Mouse (Mus musculus) liver (tissue): ENCODE data around the gene Relch.
A peak's percentile ranks its signal among the peaks of the same experiment; 100 is the strongest.
"Not testable (repeated sequence)": the region's sequence is repeated elsewhere in the genome, so short reads cannot be mapped to it uniquely, and the experiment has no call there.

Experiments used
- DNase-seq: peaks from one replicate; pipeline ENCODE4 v3.0.0-alpha.2; 2020; ENCODE audit warnings: mixed read lengths

Gene Relch

GRCm38 (mm10) chr1:105746858-105747596, 83.4 kb downstream of the Relch start:
- no peak for DNase-seq

DNA sequence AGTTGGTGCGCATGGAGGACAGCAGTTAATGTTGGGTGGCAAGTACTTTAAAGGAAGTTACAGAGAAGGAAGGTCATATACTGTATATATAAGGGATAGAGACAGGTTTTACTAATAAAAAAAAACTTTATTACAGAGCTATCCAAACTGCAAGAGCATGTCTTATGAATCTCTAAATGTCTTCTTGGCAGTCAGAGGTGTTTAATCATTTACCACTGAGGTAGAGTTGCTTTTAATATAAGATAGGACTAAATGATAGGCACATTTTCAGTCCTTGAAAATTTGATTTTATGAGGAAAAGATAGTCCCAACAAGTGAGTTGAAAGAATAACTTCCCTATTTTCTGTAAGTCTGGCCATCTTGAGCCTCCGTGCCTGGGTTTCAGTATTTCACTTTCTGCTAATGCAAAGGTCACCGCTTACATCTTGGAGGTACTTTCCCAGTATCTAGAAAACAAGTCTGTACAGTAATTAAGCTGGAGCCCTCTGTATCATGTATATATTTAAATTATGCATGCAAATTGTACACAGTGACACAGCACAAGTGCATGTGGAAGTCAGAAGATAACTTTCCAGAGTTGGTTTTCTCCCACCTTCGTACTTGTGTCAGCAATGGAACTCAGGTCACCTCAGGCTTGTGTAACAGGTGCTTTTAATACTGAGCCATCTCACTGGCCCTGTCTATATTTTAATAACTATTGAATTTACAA, 84.6 kb downstream of the Relch start:
- DNase-seq = no peak

DNA sequence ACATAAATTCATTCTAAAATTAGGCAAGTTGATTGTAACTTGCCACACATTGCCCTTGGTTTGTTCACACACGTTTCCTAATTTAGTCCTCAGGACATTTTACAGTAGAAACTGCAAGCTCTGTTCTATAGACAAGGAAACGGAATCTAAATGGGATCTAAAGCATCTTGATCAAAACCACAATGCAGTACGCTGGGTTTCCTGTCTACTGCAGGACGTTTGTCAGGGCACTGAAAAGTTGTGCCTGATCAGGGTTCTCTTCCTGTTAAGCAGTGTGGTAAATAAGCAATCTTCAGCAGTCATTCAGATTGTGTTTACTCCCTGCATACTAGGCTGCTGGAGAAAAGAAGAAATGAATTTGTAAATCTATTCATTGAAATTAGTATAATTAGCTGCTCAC, 88.5 kb downstream of the Relch start:
- DNase-seq = no peak

GRCm38 (mm10) chr1:105752944-105753343, 89.3 kb downstream of the Relch start:
- no peak for DNase-seq

DNA sequence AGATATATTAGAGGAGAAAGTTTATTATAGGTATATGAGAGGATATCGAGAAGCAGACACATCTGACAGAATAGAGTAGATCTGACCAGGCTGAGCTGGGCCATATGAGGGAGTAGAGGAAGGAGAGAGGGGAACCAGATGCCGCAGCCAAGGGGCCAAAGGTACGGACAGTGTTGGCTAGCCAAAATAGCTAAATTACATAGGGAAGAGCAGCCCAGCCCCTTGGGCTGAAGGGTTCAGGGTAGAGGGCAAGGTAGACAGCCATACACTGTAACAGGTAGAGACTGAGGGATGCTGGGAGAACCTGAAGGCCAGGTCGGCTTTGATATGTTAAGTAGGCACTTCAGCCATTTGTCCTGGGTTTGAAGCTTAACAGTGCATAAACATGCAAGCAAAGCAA, 95.1 kb downstream of the Relch start:
- no peak for DNase-seq

DNA sequence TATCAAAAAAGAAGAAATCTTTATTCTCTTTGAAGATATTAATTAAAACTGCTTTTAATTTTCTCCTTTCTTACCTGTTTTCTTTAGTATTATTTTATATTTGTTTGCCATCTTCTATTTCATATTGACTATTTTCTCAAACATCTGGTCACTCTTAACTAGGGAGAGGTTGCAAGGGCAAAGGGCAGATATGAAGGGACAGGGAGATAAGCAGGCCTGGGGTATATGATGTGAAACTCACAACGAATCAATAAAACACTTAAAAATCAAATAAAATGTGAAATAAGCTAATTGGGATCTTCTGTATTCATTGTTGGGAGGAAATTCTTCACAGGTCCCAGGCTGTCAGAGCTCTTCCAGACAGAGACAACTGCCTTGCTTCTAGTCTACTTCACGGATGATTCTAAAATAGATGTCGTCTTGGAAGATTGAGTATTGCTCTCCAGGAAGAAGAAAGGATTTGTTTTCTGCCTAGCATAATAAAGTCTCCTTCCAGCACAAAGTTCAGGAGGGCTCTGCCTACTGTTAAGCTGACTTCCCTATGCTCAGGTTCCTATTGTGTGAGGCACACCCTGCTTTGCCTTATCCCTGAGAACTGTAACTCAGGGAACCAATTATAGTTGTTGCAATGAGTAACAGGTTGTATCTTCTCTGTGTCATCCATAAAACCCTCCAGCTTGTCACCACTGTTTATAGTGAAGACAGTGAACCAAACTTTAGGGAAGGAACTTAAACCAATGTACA, 95.9 kb downstream of the Relch start:
- DNase-seq = no peak

DNA sequence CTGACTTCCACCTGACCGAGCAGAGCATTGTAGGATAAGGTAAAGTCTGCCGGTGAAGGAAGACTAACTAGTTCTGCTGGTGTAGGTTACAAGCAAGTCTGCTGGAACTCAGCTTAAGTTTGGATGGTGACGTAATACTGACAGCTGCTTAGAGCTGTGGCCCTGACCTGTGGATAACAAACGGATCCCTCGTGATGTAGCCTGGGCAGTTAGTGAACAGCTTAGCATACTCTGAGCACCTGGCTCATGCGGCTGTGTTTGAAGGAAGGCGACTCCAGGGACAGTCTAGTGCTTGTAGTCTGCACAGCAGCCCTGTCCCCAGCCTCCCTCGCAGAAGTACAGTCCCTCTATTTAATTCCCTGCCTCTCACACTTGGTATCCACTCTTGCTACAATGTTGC, 101.9 kb downstream of the Relch start:
- DNase-seq = no peak

- not testable (repeated sequence) for DNase-seq
Measured at GRCm38 (mm10) chr1:105766099-105766498, 102.4 kb downstream of the Relch start.

- no peak for DNase-seq
Measured at GRCm38 (mm10) chr1:105768397-105768796, 104.7 kb downstream of the Relch start.

DNA sequence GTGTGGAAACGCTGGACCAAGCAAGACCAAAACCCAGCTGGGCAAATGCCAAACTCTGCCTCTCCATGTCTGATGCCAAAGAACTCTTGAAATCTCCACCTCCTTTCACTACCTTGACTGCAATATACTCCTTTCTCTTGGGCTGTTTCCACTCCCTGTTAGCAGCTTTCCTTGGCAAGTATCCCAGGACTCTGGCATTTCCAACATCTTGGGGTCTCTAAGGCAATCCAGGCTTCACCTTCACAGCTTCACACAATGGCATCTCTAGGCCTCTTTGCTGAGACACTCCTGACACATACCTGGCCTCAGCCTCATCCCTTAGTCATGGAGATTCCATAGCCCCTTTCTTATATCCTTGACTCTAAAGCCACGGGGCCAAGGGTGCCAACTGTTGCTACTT, 107.0 kb downstream of the Relch start:
- DNase-seq = no peak

DNA sequence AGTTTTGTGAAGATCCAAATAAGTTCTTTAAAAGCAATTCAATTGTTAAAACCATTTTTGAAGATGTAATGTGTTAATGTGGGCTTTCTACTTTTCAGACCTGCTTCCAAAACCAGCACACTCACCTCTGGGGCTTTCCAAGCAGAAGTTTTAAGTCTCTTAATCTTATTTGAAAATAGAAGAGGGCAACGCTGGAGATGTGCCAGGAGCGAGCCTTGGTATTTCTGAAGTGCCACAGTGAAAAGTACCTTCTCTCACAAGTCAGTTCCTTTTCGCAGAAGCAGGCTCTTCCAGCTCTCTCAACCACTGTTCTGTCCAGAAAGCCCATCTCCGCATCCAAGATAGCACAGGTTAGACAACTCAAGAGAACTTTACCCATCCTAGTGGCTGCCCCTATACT, 112.8 kb downstream of the Relch start:
- no peak for DNase-seq

- DNase-seq = no peak
Measured at GRCm38 (mm10) chr1:105780079-105780456, 116.4 kb downstream of the Relch start.

DNA sequence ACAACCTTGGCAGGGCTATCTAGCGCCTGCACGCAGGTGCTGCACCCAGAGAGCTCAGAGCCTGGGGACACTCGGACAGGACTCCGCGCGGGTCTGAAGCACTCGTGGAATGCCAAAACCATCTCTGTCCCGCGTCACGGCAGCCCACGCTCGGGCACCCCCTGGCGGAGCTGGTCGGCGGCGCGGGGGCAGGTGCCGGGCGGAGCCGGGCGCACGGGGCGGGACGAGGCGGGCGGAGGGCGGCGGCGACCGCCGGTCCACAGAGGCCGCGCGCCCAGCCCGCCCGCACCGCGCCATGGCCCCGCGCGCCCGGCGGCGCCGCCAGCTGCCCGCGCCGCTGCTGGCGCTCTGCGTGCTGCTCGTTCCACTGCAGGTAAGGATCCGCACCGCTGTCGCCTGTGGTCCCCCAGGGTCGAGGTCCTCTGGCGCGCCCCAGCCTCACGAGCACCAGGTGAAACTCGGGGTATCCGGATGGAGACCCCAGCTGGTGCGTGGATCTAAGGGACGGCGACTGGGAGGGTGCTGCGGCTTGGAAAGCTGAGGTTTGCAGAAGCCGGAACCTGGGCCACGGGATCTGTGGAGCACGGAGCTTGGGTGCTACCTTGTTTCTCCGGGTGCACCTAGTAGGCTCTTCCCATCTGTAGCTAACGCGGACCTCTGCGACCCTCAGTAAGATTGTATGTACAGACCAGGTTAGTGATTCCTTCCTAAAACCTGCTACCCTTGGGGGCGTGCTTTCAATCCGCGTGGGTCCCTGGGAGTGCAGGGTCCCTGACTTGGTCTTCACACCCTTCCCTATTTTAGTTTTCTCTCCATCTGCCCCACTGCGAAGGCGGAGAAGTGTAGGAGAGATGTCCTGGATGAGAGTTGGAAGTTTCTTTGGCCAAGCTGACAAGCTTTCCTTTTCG, 117.0 kb downstream of the Relch start, which contains the start of gene Tnfrsf11a:
TSS of gene Tnfrsf11a (plus strand) at position 262 of the 908 bp plus-strand sequence.
- DNase-seq = peak; percentile 46

GRCm38 (mm10) chr1:105781391-105782146, 117.9 kb downstream of the Relch start:
- DNase-seq = no peak

- DNase-seq = no peak
Measured at GRCm38 (mm10) chr1:105784257-105785016, 120.8 kb downstream of the Relch start.

- no peak for DNase-seq
Measured at GRCm38 (mm10) chr1:105785146-105785545, 121.5 kb downstream of the Relch start.

GRCm38 (mm10) chr1:105786731-105787357, 123.2 kb downstream of the Relch start:
- DNase-seq = peak; percentile 7

DNA sequence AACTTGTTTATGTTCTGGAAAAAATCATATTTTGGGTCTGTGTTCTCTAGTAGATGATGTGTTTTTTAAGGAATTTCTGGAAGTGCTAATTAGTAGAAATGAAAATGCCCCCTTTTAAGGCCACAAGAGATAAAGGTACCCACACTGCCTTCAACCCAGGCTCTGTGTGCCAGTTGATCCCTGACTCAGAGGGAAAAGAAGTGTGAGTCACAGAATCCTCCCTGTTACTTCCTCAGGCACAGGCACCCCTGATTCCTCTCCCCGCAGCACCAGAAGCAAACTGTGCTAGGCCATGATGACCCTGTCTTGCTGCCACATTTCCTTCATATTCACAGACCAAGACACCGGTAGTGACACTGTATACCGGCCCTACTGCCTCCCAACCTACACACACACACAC, 126.4 kb downstream of the Relch start:
- no peak for DNase-seq

DNA sequence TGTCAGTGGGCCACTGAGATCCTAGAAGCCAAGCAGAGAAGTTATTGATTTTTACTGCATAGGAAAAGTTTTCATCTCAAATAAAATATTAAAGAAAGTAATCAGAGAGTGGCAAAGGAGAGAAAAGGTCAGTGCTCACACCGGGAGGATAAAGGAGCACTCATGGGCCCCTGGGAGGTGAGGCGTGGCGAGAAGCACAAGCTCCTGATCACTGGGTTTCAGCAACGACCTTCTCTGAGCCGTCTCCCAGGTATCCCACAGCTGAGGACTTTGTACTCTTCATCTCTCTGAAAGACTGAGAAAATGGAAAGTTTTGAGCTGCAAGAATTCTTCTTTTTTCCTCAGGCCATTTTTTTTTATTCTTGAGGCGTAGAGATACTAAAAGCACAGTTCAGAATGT, 131.0 kb downstream of the Relch start:
- DNase-seq = no peak

GRCm38 (mm10) chr1:105795705-105796104, 132.0 kb downstream of the Relch start:
- no peak for DNase-seq

DNA sequence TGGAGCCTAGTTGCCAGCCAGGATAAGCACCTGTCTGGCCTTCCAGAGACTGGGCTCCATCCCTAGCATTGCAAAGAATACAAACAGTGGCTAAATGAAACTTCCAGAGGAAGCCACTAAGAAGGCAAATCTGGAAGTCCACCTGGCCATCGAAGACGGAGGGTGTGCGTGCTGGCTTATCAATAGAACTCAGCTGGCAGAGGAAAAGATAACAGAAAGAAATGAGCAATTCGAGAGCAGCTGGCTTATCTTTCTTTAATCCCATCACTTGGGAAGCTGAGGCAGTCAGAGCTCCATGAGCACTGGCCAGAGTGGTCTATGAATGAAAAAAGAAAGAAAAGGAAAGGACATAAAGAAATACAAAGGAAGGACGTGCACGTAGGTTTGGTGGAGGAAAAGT, 136.9 kb downstream of the Relch start:
- no peak for DNase-seq
